Mouse (Mus musculus): ENCODE measurements around the gene Foxred2.

The Foxred2 gene

GRCm38 (mm10) chr15:77916851-77917544 is 39.5 kb downstream of the Foxred2 start:
- peak; percentile 95 for DNase-seq (ENCODE audit: low spot score)

- DNase-seq (ENCODE audit: low spot score) = no peak
These were observed 41.2 kb downstream of the Foxred2 start for GRCm38 (mm10) chr15:77915287-77915686.

GRCm38 (mm10) chr15:77914507-77914906 is 42.0 kb downstream of the Foxred2 start:
- DNase-seq (ENCODE audit: low spot score) = no peak

GRCm38 (mm10) chr15:77913054-77913453 is 43.5 kb downstream of the Foxred2 start:
- DNase-seq (ENCODE audit: low spot score) = no peak

- DNase-seq (ENCODE audit: low spot score) = no peak
These were observed 43.9 kb downstream of the Foxred2 start for GRCm38 (mm10) chr15:77912585-77912984.

- DNase-seq (ENCODE audit: low spot score) = no peak
These were observed 44.5 kb downstream of the Foxred2 start for GRCm38 (mm10) chr15:77912048-77912447.

- no peak for DNase-seq (ENCODE audit: low spot score)
These were observed 45.5 kb downstream of the Foxred2 start for GRCm38 (mm10) chr15:77911065-77911464.

GRCm38 (mm10) chr15:77907646-77908518 is 48.6 kb downstream of the Foxred2 start:
- no peak for DNase-seq (ENCODE audit: low spot score)

GRCm38 (mm10) chr15:77906545-77906944 is 50.0 kb downstream of the Foxred2 start:
- no peak for DNase-seq (ENCODE audit: low spot score)

- no peak for DNase-seq (ENCODE audit: low spot score)
These were observed 50.4 kb downstream of the Foxred2 start for GRCm38 (mm10) chr15:77906081-77906480.

GRCm38 (mm10) chr15:77905275-77905970 is 51.1 kb downstream of the Foxred2 start:
- no peak for DNase-seq (ENCODE audit: low spot score)

GRCm38 (mm10) chr15:77904363-77904892 is 52.1 kb downstream of the Foxred2 start:
- no peak for DNase-seq (ENCODE audit: low spot score)

GRCm38 (mm10) chr15:77903176-77903575 is 53.3 kb downstream of the Foxred2 start:
- DNase-seq (ENCODE audit: low spot score) = no peak

GRCm38 (mm10) chr15:77894926-77895325 is 61.6 kb downstream of the Foxred2 start:
- no peak for DNase-seq (ENCODE audit: low spot score)

GRCm38 (mm10) chr15:77893292-77893691 is 63.2 kb downstream of the Foxred2 start:
- DNase-seq (ENCODE audit: low spot score) = no peak

- DNase-seq (ENCODE audit: low spot score) = no peak
These were observed 64.1 kb downstream of the Foxred2 start for GRCm38 (mm10) chr15:77892420-77892819.

- DNase-seq (ENCODE audit: low spot score) = no peak
These were observed 64.8 kb downstream of the Foxred2 start for GRCm38 (mm10) chr15:77891766-77892165.
